Mouse (Mus musculus) testis, adult 2 months (tissue): ENCODE data around the gene Efna2. TPM values are rescaled to one million over a fixed set of nuclear protein-coding genes. Genes with fewer than 3 reads are reported as not detected.
A peak's percentile ranks its signal among the peaks of the same experiment; 100 is the strongest.
"Not testable (repeated sequence)": the region's sequence is repeated elsewhere in the genome, so short reads cannot be mapped to it uniquely, and the experiment has no call there.

ENCODE experiments used
- H3K27ac ChIP-seq: fragments of 200-500 bp; 2 replicates; pipeline ENCODE4 v1.5.1; 2012; ENCODE audit warnings: low read depth, low read length; ENCODE audit not compliant: control insufficient read depth, insufficient read depth
- H3K27me3 ChIP-seq: fragments of 200-500 bp; 2 replicates; pipeline ENCODE4 v1.6.1; 2012; ENCODE audit warnings: mild to moderate bottlenecking, low read length, moderate library complexity; ENCODE audit not compliant: control insufficient read depth, insufficient read depth
- H3K36me3 ChIP-seq: fragments of 200-500 bp; 2 replicates; pipeline ENCODE4 v1.6.1; 2012; ENCODE audit warnings: mild to moderate bottlenecking, low read length; ENCODE audit not compliant: control insufficient read depth, insufficient read depth
- H3K4me1 ChIP-seq: fragments of 200-500 bp; 2 replicates; pipeline ENCODE4 v1.6.1; 2012; ENCODE audit warnings: low read length; ENCODE audit not compliant: control insufficient read depth, insufficient read depth
- H3K4me3 ChIP-seq: fragments of 200-500 bp; 2 replicates; pipeline ENCODE4 v1.5.1; 2012; ENCODE audit warnings: low read depth, mild to moderate bottlenecking, low read length, moderate library complexity, mixed read lengths; ENCODE audit not compliant: control insufficient read depth
- CTCF ChIP-seq: fragments of 200-500 bp; IDR thresholded peaks from 2 replicates; pipeline ENCODE4 v1.5.1; 2012; ENCODE audit warnings: low read depth, mild to moderate bottlenecking, inconsistent platforms, low read length, moderate library complexity; ENCODE audit not compliant: control insufficient read depth, insufficient read depth, insufficient replicate concordance
- POLR2A ChIP-seq: fragments of 200-500 bp; IDR thresholded peaks from 2 replicates; pipeline ENCODE4 v1.6.1; 2012; ENCODE audit warnings: low read depth, mild to moderate bottlenecking, inconsistent platforms, low read length, moderate library complexity; ENCODE audit not compliant: control insufficient read depth
- polyA plus RNA-seq: library from polyadenylated mRNA; depleted of rRNA; stranded (reverse); fragments of >200 nt; gene quantifications from 2 replicates; pipeline ENCODE4 v1.2.3, GENCODE M21; 2012

Gene Efna2
- polyA plus RNA-seq, 1 experiment, result 1.4 TPM

- no peak overlapping the region for H3K27ac ChIP-seq
- H3K27me3 ChIP-seq, result no peaks in the 10 kb centered on the region
- no peak for TF ChIP-seq CTCF
- no peak overlapping the region for H3K4me3 ChIP-seq
- H3K36me3 ChIP-seq, result no peaks in the 10 kb centered on the region
- peaks cover 3% of the 10 kb centered on the region for H3K4me1 ChIP-seq
Measured at GRCm38 (mm10) chr10:80215048-80215772, 35.9 kb downstream of the Efna2 start.

GRCm38 (mm10) chr10:80220676-80221075 lies 41.4 kb downstream of the Efna2 start:
- Histone ChIP-seq H3K4me1 (peaks cover 12% of the 10 kb centered on the region), H3K27ac (no peak overlapping the region), H3K36me3 (no peaks in the 10 kb centered on the region), H3K4me3 (no peak overlapping the region), H3K27me3 (no peaks in the 10 kb centered on the region)
- TF ChIP-seq POLR2A, result no peak
- TF ChIP-seq CTCF, result no peak

DNA sequence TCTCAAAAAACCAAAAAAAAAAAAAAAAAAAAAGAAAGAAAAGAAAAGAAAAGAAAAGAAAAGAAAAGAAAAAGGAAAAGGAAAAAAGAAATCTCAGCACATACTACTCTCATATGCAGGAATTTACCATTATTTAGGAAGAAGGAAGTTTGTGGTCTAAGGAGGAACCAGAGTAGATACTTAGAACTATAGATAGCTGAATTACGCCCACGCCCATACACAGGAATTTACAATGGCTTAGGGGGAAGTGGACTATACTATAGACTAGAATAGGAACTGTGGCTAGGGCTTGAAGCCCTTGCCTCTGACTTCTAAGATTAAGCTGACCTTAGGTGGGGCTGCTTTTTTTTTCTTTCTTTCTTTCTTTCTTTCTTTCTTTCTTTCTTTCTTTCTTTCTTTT lies 43.9 kb downstream of the Efna2 start:
- H3K27ac ChIP-seq, H3K36me3 ChIP-seq, H3K27me3 ChIP-seq, H3K4me3 ChIP-seq: not testable (repeated sequence)
- H3K4me1 ChIP-seq, result peaks cover 27% of the 10 kb centered on the region

- Histone ChIP-seq H3K4me1 (peaks cover 23% of the 10 kb centered on the region), H3K4me3 (peak overlapping the region; percentile 98), H3K36me3 (peaks cover 4% of the 10 kb centered on the region), H3K27me3 (no peaks in the 10 kb centered on the region), H3K27ac (peak overlapping the region; percentile 89)
- TF ChIP-seq CTCF, result no peak
- TF ChIP-seq POLR2A, result no peak
Measured at GRCm38 (mm10) chr10:80226071-80226415, 46.8 kb downstream of the Efna2 start.

GRCm38 (mm10) chr10:80226416-80227165 lies 47.3 kb downstream of the Efna2 start, which contains the start of gene Mum1:
Mum1 (plus strand) TSS chr10:80226434.
- Histone ChIP-seq H3K4me1 (peaks cover 22% of the 10 kb centered on the region), H3K27me3 (no peaks in the 10 kb centered on the region), H3K36me3 (peaks cover 6% of the 10 kb centered on the region), H3K4me3 (peak within 1 kb of the TSS; percentile 98), H3K27ac (peak within 1 kb of the TSS; percentile 98)
- TF ChIP-seq CTCF (peak; percentile 49; the same call in 1 of the 2 replicates), POLR2A (peak; percentile 68)

- Histone ChIP-seq H3K4me3 (peak overlapping the region; percentile 98), H3K27me3 (no peaks in the 10 kb centered on the region), H3K4me1 (peaks cover 22% of the 10 kb centered on the region), H3K36me3 (peaks cover 6% of the 10 kb centered on the region), H3K27ac (peak overlapping the region; percentile 98)
- TF ChIP-seq POLR2A, result no peak
- TF ChIP-seq CTCF, result no peak
Measured at GRCm38 (mm10) chr10:80227166-80227539, 47.9 kb downstream of the Efna2 start.

GRCm38 (mm10) chr10:80227877-80228775 lies 48.8 kb downstream of the Efna2 start:
- Histone ChIP-seq H3K4me3 (peak overlapping the region; percentile 98), H3K27ac (peak overlapping the region; percentile 98; the same call in 1 of the 2 replicates), H3K27me3 (no peaks in the 10 kb centered on the region), H3K4me1 (peaks cover 22% of the 10 kb centered on the region), H3K36me3 (peaks cover 6% of the 10 kb centered on the region)
- TF ChIP-seq CTCF (no peak), POLR2A (no peak; the same call in 1 of the 2 replicates)
